Mouse (Mus musculus): ENCODE results near the gene Mfng.

- TF ChIP-seq CTCF (IDR thresholded peaks at IDR 0.05; ENCODE audit: extremely low read depth, insufficient read depth, low read length) (no peak), POLR2A (IDR thresholded peaks at IDR 0.05; ENCODE audit: extremely low read depth, insufficient read depth, low read length) (no peak)
Measured at GRCm38 (mm10) chr15:78801971-78802741, 28.9 kb upstream of the Mfng start.

Data from cortical plate, adult 2 months (tissue).